Mouse (Mus musculus): ENCODE results near the gene Tmem11. TPM values are rescaled to one million over a fixed set of nuclear protein-coding genes. Genes with fewer than 3 reads are reported as not detected.

Gene Tmem11
- total RNA-seq, 4 experiments from 2014 or later = 33.6 to 47.6 (median 38.0) TPM

GRCm38 (mm10) chr11:60827241-60827945, 51.7 kb downstream of the Tmem11 start:
- DNase-seq = no peak

- DNase-seq = no peak
These were observed 52.4 kb downstream of the Tmem11 start for GRCm38 (mm10) chr11:60826700-60827099.

GRCm38 (mm10) chr11:60825191-60825590, 53.9 kb downstream of the Tmem11 start:
- no peak for DNase-seq

GRCm38 (mm10) chr11:60823771-60824170, 55.3 kb downstream of the Tmem11 start:
- no peak for DNase-seq

- DNase-seq = no peak
These were observed 62.7 kb downstream of the Tmem11 start for GRCm38 (mm10) chr11:60816398-60816797.

Other genes with a start within 250 kb of the Tmem11 start
- gene Llgl1, start 179.5 kb downstream of the Tmem11 start, total RNA-seq (2022) = 10 to 100 TPM; 26.4 to 39.3 (median 32.0) TPM
- 100 to 1,000 TPM; 162 to 185 (median 177) TPM for gene Flii, start 152.0 kb downstream of the Tmem11 start, total RNA-seq (2022)
- 10 to 100 TPM; 36.9 to 41.2 (median 38.8) TPM for gene Mief2, start 150.9 kb downstream of the Tmem11 start, total RNA-seq (2022)
- 10 to 100 TPM; 11.9 to 15.8 (median 14.6) TPM for gene Top3a, start 101.9 kb downstream of the Tmem11 start, total RNA-seq (2022)
- 10 to 100 TPM; 23.3 to 30.1 (median 27.3) TPM for gene Smcr8, start 101.7 kb downstream of the Tmem11 start, total RNA-seq (2022)
- 100 to 1,000 TPM in 1 of 4 experiments, 10 to 100 TPM in 3; 38.4 to 111 (median 73.2) TPM for gene Shmt1, start 67.6 kb downstream of the Tmem11 start, total RNA-seq (2022)
- gene Dhrs7b, start 48.6 kb downstream of the Tmem11 start, total RNA-seq (2022) = 10 to 100 TPM; 36.0 to 44.8 (median 40.3) TPM
- gene Natd1, start 35.5 kb upstream of the Tmem11 start, total RNA-seq (2022) = 10 to 100 TPM; 22.4 to 27.7 (median 25.4) TPM
- gene Map2k3, start 52.8 kb upstream of the Tmem11 start, total RNA-seq (2022) = 100 to 1,000 TPM in 3 of 4 experiments, 10 to 100 TPM in 1; 99.8 to 162 (median 122) TPM
- 1 to 10 TPM; 2.4 to 3.6 (median 2.7) TPM for gene Kcnj12, start 143.3 kb upstream of the Tmem11 start, total RNA-seq (2022)
- 1 to 10 TPM in 2 of 4 experiments, under 1 TPM in 2; 0.17 to 2.2 (median 0.84) TPM for gene Tnfrsf13b, start 247.5 kb upstream of the Tmem11 start, total RNA-seq (2022)

All from adrenal gland, adult 8-10 months (tissue).